Mouse (Mus musculus): ENCODE data around the gene Copg2. TPM values are rescaled to one million over a fixed set of nuclear protein-coding genes. Genes with fewer than 3 reads are reported as not detected.

Copg2 gene
- 4.9 and 6.1 TPM in 2 replicates for polyA plus RNA-seq (2012; rRNA removed)

GRCm38 (mm10) chr6:30896195-30896985 lies at the start of gene Copg2:
Gene Copg2, minus strand, starts transcription at chr6:30896794.

GRCm38 (mm10) chr6:30915473-30915872 lies 18.9 kb upstream of the Copg2 start, which contains the start of gene Tsga13:
Gene Tsga13, minus strand, starts transcription at chr6:30915573.

GRCm38 (mm10) chr6:30723331-30723730 lies 173.3 kb downstream of the Copg2 start, which contains the start of gene Mest:
Gene Mest, plus strand, starts transcription at chr6:30723547.

Other genes with a start within 250 kb of the Copg2 start
- gene Cep41, start 203.0 kb downstream of the Copg2 start, polyA plus RNA-seq (2012; rRNA removed): 2.0 and 2.4 TPM in 2 replicates
- 24.3 and 35.4 TPM in 2 replicates for gene Mest, start 173.2 kb downstream of the Copg2 start, polyA plus RNA-seq (2012; rRNA removed)
- gene Tsga13, start 18.8 kb upstream of the Copg2 start, polyA plus RNA-seq (2012; rRNA removed): not detected in 2 replicates
- gene Klf14, start 62.3 kb upstream of the Copg2 start, polyA plus RNA-seq (2012; rRNA removed): 0.03 TPM in 1 of 2 replicates, not detected in the other